Mouse (Mus musculus) right cerebral cortex, adult 2 months (tissue): Measurements from ENCODE around the gene Gm49416.
"Not testable (repeated sequence)": the region's sequence is repeated elsewhere in the genome, so short reads cannot be mapped to it uniquely, and the experiment has no call there.

Experiments
- DNase-seq, 2 experiments: peaks; one replicate each; pipeline ENCODE4 v3.0.0; 2021 to 2022; ENCODE audit warnings: low spot score in 2 of 2

Gm49416 gene

GRCm38 (mm10) chr19:8888511-8889385, at the start of gene Gm49416, which contains the start of gene 1810009A15Rik:
TSS of gene Gm49416 (plus strand) at chr19:8888926.
TSS of gene 1810009A15Rik (plus strand) at chr19:8888853.
- DNase-seq: peak; percentile 93 to 94

DNA sequence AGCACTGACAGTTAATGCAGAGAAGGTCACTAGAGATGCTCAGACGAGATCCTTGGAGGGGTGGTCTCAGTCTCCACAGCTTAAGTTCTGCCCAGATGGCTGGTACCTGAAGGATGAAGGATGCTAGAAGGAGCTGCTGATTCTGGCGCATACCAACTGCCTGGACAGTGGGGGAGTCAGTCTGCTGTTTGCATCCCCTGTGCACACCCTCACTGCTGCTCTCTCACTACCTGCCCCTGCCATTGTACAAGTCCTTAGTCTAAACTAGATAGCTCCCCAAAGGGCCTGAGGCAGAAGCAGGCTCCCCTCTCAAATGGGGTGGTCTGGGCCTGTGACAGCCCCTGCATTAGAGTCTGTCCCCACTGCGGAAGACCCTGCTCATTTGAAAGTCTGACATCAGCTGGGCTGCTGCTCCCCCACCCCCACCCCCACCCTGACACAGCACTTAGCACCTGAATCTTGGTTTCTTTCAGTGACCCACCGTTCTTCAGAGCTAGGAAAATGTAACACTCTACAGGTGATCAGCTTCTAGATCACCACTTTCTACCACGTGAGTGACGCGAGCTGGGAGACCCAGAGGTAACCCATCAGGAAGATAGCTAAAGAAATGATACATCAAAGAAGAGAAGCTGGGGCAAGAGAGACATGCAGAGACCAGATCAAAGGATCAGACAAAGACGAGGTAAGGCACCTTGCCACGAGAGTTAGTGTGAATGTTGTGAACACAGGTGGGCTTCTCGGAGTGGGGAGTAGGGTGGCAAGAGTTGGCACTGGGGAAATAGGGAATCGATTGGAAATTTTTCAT, 49.4 kb upstream of the Gm49416 start, which contains the start of gene Gng3:
Gng3 (minus strand) TSS at position 92 of the 805 bp plus-strand sequence.
- peak; percentile 90 for DNase-seq

DNA sequence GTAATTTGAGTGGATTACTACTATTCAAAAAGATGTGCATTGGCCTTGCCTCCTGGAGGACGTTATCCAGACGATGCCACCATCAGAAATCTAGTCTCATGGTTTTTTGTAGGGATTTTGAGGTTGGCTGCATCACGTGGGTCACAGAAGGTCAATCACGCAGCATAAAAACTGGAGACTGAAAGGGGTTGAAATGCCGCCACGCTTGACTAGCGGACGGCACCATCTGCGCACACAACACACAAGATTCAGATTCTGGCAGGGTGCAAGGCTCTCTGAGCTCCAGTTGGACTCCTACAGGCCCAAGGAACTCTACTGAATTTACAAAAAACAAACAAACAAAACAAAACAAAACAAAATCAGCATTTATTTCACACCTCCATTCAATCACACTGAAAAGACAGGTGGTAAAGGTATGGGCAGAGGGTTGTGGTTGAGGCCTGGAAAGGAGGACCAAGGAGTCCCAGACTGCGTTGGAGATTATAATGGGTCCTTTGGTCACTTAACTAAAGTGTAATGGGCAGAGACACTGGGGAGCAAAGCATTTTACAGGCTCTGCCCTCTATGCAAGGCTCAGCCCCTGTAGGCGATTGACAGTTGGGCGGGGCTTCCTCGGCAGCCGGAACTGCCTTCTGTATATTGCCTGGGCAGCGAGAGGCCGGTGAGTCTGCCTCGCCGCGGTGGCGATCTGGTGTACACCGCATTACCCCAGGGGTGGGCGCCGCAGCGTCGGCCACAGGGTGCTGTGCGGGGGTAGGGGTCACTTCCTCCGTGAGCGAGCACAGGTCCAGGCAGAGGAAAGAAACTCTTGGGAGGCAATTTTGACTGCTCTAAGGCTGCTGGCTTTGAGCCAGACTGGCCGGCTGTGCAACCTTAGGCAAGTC, 48.6 kb upstream of the Gm49416 start:
- DNase-seq: peak; percentile 78 to 82

GRCm38 (mm10) chr19:8841012-8841411, 47.7 kb upstream of the Gm49416 start:
- no peak for DNase-seq

GRCm38 (mm10) chr19:8842961-8843360, 45.8 kb upstream of the Gm49416 start:
- DNase-seq: no peak

GRCm38 (mm10) chr19:8844371-8845129, 44.2 kb upstream of the Gm49416 start:
- DNase-seq: peak; percentile 85 to 88

- DNase-seq: no peak
Observed at GRCm38 (mm10) chr19:8848356-8848755, 40.4 kb upstream of the Gm49416 start.

DNA sequence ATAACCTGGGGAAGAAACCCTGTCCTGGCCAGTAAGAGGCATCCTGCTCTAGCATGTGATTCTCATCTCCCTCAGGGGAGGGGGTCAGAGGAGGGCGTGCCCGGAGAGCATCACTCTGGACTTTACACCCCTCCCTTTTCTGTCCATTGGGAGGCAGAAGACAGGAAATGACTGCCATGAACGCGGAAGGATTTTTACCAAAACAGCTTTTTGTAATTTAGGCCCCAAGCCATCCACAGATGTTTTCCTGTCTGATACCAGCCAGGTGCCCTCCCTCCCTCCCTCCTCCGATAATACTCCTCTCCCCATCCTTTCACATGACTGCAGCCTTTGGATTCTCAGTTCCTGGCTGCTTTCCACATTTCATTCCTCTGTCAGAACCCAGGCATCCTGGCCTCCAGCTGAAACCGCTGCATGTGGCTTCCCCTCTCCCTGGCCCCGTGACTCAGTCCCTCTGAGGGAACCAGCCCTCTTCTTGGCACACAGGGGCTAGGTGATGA, 38.3 kb upstream of the Gm49416 start, which contains the start of gene Lrrn4cl:
Lrrn4cl (plus strand) TSS at position 367 of the 500 bp plus-strand sequence.
- DNase-seq: no peak

GRCm38 (mm10) chr19:8851639-8852038, 37.1 kb upstream of the Gm49416 start:
- no peak for DNase-seq

DNA sequence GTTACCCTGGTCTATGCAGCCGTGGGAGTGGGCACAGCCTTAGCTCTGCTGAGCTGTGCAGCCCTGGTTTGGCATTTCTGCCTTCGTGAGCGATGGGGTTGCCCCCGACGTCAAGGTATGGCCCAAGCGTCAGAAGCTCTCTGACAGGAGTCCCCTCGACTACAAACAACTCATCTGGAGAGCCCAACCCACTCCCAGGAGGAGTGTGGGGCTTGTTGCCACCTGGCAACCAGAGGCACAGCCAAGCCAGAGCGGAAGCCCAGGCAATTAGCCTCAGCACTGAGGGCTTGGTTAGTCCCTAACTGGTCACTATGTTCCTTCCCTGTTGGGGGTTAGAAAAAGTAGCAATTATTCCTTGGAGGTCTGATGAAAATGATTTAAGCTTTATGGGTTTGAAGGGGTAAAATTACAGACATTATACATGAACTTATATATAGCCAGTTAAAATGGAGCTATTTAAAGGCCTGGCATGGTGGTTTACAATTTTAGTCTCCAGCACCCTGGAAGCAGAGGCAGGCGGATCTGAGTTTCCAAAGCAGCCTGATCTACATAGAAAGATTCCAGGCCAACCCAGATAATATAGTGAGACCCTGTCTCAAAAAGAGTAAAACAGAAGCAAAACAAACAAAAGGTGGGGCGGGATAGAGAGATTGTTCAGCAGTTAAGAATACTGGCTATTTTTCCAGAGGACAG, 36.3 kb upstream of the Gm49416 start:
- DNase-seq: no peak

GRCm38 (mm10) chr19:8853117-8853516, 35.6 kb upstream of the Gm49416 start:
- no peak for DNase-seq

GRCm38 (mm10) chr19:8857689-8858088, 31.0 kb upstream of the Gm49416 start:
- DNase-seq: no peak

DNA sequence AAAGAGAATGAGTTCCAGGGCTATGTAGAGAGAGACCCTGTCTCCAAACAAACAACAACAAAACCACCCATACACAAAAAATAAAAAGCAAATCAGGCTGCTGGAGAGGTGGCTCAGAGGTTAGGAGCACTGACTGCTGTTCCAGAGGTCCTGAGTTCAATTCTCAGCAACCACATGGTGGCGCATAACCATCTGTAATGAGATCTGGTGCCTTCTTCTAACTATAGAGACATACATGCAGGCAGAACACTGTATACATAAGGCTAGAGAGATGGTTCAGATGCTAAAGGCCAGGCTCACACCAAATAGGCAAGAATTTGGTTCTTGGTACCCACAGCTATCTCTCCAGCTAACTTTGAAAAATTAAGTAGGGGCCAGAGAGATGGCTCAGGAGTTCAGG, 29.7 kb upstream of the Gm49416 start:
- peak in 1 of 2 experiments; percentile 48 for DNase-seq

GRCm38 (mm10) chr19:8864265-8864664, 24.5 kb upstream of the Gm49416 start:
- peak in 1 of 2 experiments; percentile 33 for DNase-seq

GRCm38 (mm10) chr19:8870381-8870780, 18.3 kb upstream of the Gm49416 start:
- not testable (repeated sequence) for DNase-seq

DNA sequence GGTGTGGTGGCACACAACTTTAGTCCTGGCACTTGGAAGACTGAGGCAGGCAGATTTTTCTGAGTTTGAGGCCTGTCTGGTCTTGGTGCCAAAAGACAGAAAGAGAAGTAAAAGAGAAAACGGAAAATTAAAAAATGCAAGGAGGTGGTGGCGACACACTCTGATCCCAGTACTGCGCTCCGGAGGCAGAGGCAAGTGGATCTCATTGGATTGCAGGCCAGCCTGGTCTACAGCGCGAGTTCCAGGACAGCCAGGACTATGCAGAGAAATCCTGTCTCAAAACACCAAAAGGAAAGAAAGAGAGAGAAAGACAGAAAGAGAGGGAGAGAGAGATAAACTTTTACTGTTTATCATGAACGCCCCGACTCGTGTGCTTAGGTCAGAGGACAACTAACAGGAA, 17.9 kb upstream of the Gm49416 start:
- DNase-seq: no peak

DNA sequence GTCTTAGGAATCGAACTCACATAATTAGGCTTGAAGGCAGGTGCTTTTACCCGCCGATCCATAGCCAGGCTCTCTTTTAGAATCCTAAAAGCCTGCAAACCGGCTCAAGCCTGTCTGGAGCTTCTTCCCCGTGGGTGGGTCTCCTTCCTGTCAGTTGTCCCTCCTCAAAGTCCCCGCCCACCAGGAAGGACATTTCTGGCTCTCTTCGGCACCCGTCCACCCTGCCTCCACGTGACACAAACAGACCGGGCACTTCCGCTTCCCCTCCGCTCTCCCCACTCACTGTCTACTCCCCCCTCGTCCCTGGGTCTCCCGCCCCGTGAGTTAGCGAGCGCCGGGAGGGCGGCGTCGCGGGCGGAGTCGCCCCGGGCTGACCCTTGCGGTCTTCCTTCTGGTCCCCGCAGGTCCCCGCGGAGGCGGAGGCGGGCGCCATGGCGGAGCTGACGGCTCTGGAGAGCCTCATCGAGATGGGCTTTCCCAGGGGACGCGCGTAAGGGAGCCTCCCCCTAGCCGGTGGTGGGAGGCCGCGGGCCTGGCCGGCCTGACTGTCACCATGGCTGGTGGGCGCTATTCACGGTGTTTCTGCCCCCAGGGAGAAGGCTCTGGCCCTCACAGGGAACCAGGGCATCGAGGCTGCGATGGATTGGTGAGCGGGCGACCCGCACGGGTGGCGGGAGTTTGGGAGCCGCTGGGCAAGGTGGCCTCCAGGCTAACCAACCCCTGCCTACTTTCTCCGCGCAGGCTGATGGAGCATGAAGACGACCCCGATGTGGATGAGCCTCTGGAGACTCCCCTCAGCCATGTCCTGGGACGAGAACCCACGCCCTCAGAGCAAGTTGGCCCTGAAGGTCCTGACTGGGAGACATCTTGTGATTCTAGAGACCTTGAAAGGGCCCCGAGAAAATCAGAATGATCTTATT, 17.2 kb upstream of the Gm49416 start, which contains the start of gene Ubxn1:
Ubxn1 (plus strand) TSS at position 230 of the 920 bp plus-strand sequence.
- peak; percentile 99 to 100 for DNase-seq

GRCm38 (mm10) chr19:8872266-8872840, 16.4 kb upstream of the Gm49416 start:
- DNase-seq: no peak
